Mouse (Mus musculus): ENCODE results near the gene Tbcel.

- TF ChIP-seq CTCF (IDR thresholded peaks at IDR 0.05; ENCODE audit: low read depth, low read length) (no peak), POLR2A (IDR thresholded peaks at IDR 0.05; ENCODE audit: borderline replicate concordance, low read depth, low read length) (no peak)
Measured at GRCm38 (mm10) chr9:42533041-42533440, 25.4 kb upstream of the Tbcel start.
